Mouse (Mus musculus): Measurements from ENCODE around the gene Nek9.

- TF ChIP-seq CTCF (IDR thresholded peaks at IDR 0.05; ENCODE audit: borderline replicate concordance, control insufficient read depth, extremely low read depth, insufficient read depth, low read length, poor library complexity): no peak
- TF ChIP-seq POLR2A (IDR thresholded peaks at IDR 0.05; ENCODE audit: control insufficient read depth, extremely low read depth, insufficient read depth, low read length, poor library complexity): no peak
Observed at GRCm38 (mm10) chr12:85366271-85366670, 27.1 kb upstream of the Nek9 start.
